Mouse (Mus musculus): ENCODE results near the gene Echdc2.

The Echdc2 gene

GRCm38 (mm10) chr4:108199236-108199635 is 34.0 kb downstream of the Echdc2 start:
- no peak for DNase-seq (ENCODE audit: low read depth, low spot score)

DNA sequence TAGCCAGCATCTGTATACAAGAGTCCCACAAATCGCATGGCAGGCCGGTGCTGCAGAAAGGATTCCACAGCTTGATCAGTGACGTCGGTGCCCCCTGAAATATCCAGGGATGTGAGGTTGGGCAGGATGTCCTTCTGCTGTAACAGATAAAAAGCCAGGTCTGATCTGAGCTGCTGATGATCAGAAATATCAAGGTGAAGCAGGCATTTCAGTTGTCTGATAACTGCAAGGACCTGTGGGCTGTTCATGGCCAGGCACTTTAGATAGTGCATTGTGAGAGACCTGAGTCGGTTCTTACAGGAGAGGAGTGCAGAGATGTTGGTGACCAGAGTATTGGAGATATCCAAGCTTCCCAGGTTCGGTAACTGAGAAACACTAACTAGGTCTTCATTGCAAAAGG is 39.4 kb downstream of the Echdc2 start:
- DNase-seq (ENCODE audit: low read depth, low spot score), result no peak

DNA sequence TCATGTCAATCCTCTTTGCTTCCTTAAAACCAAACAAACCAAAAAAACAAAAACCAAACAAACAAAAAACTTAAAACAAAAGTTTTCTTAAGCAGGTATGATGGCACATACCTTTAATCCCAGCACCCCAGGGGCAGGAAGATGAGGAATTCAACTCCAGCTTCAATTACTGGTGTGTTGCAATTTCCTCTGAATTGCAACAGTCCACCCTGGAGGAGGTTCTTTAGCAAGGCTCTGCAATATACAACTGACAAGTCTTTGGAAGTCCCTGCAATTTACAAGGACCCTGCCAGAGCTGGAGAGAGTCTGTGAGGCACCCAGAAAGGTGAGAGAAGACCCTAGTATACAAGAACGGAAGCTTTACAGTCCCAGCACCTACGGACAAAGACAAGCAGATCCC is 47.8 kb downstream of the Echdc2 start:
- DNase-seq (ENCODE audit: low read depth, low spot score), result no peak

- DNase-seq (ENCODE audit: low read depth, low spot score), result no peak
These were observed 52.3 kb downstream of the Echdc2 start, which contains the start of gene Zyg11a for GRCm38 (mm10) chr4:108217332-108218179. Gene Zyg11a (minus strand): TSS chr4:108218048.

DNA sequence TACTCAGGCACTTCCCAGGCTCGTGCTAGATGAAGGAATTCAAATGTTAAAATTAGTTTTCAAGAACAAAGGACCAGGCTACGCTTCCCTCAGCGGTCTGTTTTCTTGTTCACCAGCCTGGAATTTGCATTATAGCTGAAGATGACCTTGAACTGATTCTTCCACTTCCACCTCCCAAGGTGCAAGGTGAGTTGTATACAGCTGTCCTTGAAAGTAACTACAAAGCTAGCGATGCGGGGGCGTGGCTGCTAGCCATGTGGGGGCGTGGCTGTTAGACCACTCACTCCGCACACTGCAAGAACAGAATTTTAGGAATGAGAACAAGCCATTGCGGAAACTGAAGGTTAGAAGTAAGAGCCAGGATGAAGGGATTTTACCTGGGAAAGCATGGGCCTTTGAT is 53.8 kb downstream of the Echdc2 start:
- no peak for DNase-seq (ENCODE audit: low read depth, low spot score)

DNA sequence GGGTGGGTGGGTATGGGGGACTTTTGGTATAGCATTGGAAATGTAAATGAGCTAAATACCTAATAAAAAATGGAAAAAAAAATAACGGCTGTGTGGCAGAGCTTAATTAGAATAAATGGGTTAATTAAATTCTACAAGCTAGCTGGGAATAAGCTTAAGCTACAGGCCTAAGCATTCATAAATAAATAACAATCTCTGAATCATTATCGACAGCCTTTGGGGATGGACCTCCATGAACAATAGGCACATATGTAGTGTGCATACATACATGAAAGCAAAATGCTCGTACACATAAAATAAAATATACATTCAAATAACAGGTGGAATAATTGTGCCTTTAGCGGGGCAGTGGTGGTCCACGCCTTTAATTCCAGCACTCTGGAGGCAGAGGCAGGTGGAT is 57.3 kb downstream of the Echdc2 start:
- DNase-seq (ENCODE audit: low read depth, low spot score), result no peak

GRCm38 (mm10) chr4:108225341-108225872 is 60.2 kb downstream of the Echdc2 start:
- peak; percentile 21 for DNase-seq (ENCODE audit: low read depth, low spot score)
